Mouse (Mus musculus) thymus, adult 2 months (tissue): ENCODE results near the gene Haus7.

ENCODE experiments used
- CTCF ChIP-seq: fragments of 200-500 bp; IDR thresholded peaks from 2 replicates; pipeline ENCODE4 v1.5.1; 2012; ENCODE audit warnings: mild to moderate bottlenecking, control low read depth, low read length, moderate library complexity, borderline replicate concordance; ENCODE audit not compliant: control insufficient read depth, poor library complexity, insufficient read depth; ENCODE audit errors: extremely low read depth
- POLR2A ChIP-seq: fragments of 200-500 bp; IDR thresholded peaks from 2 replicates; pipeline ENCODE4 v1.6.1; 2012; ENCODE audit warnings: mild to moderate bottlenecking, low read length, control low read depth, moderate library complexity; ENCODE audit not compliant: control insufficient read depth, poor library complexity, insufficient read depth; ENCODE audit errors: extremely low read depth

DNA sequence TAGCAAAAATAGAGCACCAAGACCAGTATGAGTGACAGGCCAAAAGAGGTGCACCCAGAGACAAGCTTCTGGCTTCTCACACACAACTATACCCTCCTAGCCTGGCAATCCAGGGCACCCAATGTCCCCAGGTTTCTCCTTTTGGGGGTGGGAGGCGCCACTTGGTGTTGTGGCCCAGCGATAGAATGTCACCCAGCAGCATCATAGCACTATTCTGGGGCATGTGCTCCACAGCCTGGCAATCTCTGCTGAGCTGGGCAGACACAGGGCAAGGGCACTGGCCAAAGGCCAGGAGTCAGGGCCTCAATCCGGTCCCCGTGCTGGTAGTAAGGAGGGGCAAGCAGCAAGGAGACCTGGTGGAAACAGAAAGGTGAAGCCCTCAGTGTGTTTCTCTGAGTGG lies 37.9 kb upstream of the Haus7 start:
- no peak for TF ChIP-seq CTCF
- TF ChIP-seq POLR2A: no peak
